Mouse (Mus musculus): ENCODE results near the gene Brf1.

The Brf1 gene

GRCm38 (mm10) chr12:113017429-113017984 is 17.0 kb upstream of the Brf1 start:
- no peak for DNase-seq

GRCm38 (mm10) chr12:113016976-113017375 is 16.5 kb upstream of the Brf1 start:
- DNase-seq = no peak

- no peak for DNase-seq
Observed at GRCm38 (mm10) chr12:113015956-113016355, 15.5 kb upstream of the Brf1 start.

GRCm38 (mm10) chr12:113014561-113015556 is 14.4 kb upstream of the Brf1 start:
- peak; percentile 75 to 81 for DNase-seq

- DNase-seq = peak; percentile 96 to 99
Observed at GRCm38 (mm10) chr12:113013604-113014558, 13.4 kb upstream of the Brf1 start, which contains the start of gene Pacs2. Gene Pacs2, plus strand, starts transcription at chr12:113014508.

DNA sequence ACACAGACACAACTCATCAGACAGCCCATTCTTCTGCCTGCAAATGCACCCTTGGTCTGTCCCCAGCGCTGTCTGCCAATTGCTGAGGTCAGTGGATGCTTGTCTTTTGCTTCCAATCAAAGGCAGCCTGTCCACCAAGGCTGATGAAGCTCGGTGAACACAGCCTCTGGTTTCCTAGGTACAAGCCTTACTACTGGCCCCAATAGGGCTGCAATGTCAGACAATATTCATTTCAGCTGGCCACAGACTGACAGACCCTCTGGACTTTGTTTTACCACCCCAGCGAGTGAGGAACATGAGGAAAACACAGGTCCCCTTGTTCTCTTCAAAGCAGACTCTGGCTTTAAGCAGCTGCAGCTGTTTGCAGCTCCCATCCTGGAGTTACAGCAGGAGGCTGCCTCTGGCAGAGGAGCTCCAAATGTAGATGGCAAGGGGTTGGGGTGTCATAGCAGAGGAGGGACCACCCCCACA is 12.6 kb upstream of the Brf1 start:
- DNase-seq = peak in 1 of 2 experiments; percentile 49

GRCm38 (mm10) chr12:113012443-113012842 is 11.9 kb upstream of the Brf1 start:
- no peak for DNase-seq

DNA sequence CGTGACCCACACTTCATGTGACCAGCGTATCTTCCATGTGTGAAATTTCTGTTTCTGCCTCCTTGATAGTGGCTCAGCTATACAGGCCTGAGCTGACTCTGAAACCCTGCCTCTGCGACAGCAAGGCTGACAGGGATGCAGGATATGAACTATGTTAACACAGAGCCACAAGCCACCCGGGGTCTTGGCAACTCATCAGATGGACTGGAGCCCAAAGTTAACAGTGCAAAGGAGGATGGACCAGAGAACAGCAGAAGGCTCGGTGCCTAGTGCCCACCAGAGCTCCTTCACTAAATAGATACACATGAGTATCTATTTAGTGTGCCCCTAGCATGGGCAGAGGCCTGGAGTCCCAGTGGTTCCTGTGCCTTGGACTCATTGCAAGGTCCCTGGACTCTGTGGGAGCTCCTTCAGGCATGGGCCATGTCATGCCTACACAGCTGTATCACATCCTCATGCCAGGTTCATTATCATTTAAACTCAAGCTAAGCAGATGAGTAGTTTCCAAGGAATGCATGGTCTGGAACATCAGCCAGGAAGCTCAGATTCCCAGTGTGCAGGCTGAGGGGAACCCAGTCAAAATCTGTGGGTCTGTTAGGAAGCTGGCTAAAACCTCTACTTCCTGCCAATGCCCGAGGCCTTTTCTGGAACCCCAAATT is 11.3 kb upstream of the Brf1 start:
- peak in 1 of 2 experiments; percentile 51 for DNase-seq

GRCm38 (mm10) chr12:113004993-113005392 is 4.5 kb upstream of the Brf1 start:
- peak; percentile 68 to 84 for DNase-seq

GRCm38 (mm10) chr12:113004011-113004410 is 3.5 kb upstream of the Brf1 start:
- no peak for DNase-seq

GRCm38 (mm10) chr12:113002667-113003066 is 2.2 kb upstream of the Brf1 start:
- DNase-seq = peak in 1 of 2 experiments; percentile 38

GRCm38 (mm10) chr12:113001133-113001474 is 600 bp upstream of the Brf1 start:
- no peak for DNase-seq

GRCm38 (mm10) chr12:112999569-113000293 is 773 bp downstream of the Brf1 start:
- no peak for DNase-seq

GRCm38 (mm10) chr12:112994153-112994552 is 6.4 kb downstream of the Brf1 start:
- peak in 1 of 2 experiments; percentile 25 for DNase-seq

DNA sequence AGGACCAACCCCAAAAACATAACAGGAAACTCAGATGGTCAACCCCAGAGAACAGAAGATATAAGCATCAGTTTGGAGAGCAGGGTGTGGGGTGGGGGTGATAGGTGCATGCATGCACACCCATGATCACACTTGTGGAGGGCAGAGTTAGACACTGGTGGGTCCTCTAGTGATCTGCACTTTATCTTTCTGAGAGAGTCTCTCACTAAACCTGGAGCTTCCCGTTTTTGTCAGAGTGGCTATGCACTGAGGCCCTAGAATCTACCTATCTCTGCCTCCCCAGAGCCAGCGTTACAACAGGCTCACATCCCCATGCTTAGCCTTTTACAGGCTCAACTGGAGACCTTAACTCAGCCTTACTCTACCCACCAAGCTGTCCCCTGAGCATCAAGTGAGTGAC is 9.1 kb downstream of the Brf1 start:
- DNase-seq = no peak

DNA sequence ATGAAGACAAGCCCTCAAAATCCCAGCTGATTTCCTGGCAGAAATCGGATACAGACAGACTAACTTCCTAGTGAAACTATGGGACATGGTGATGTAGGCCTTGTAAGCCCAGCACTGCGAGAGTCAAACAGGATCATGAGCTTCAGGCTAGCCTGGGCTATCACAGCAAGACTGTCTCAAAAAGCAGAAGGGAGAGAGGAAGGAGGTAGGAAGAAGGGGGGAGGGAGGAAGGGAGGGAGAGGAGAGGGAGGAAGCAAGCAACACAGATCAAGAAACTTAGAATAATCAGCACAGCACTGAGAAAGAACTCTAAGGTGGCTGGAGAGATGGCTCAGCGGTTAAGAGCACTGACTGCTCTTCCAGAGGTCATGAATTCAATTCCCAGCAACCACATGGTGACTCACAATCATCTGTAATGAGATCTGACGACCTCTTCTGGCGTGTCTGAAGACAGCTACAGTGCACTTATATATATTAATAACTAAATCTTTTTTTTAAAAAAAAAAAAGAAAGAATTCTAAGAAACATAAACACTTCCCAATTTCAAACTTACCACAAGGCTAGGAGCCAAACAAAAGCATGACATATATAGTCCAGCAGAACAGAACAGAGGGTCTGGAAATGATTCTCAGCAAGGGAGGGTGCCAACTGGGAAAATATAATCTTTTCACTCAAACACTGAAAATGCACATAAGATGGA is 9.6 kb downstream of the Brf1 start:
- no peak for DNase-seq

- peak in 1 of 2 experiments; percentile 51 for DNase-seq
Observed at GRCm38 (mm10) chr12:112987877-112988276, 12.6 kb downstream of the Brf1 start.

- no peak for DNase-seq
Observed at GRCm38 (mm10) chr12:112985346-112985745, 15.2 kb downstream of the Brf1 start.

DNA sequence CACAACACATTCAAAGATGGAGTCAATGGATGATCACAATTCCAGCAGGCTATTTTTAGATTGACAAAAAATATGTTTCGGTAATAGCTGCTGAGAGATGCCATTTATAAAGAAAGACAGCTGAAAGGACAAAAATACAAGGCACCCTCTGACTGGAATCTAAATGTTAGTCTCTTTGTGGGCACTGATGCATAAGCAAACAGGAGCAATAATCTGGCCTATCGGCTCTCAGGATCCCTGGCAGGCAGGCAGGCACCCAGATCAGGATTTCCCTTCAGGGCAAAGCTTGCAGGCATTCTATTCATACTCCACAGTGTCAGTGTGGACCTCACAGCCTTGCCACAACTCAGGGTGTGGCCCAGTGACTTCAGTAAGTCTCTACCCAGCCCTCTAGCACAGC is 18.5 kb downstream of the Brf1 start:
- no peak for DNase-seq

GRCm38 (mm10) chr12:112977156-112977555 is 23.3 kb downstream of the Brf1 start:
- peak in 1 of 2 experiments; percentile 46 for DNase-seq
